Mouse (Mus musculus): ENCODE measurements around the gene Cntn1. TPM values are rescaled to one million over a fixed set of nuclear protein-coding genes. Genes with fewer than 3 reads are reported as not detected.

Gene Cntn1
- total RNA-seq (2014; rRNA removed) (187 and 192 TPM in 2 replicates), polyA plus RNA-seq (2015; fragmentation: Nextera tagmentation; extraction: Ambion mirVana) (83.8 and 112 TPM in 2 replicates)

- Histone ChIP-seq H3K27ac (ENCODE audit: low read depth, low read length) (peak within 1 kb of the TSS; percentile 92), H3K9ac (peak within 1 kb of the TSS; percentile 83), H3K9me3 (ENCODE audit: low read length) (no peaks in the 10 kb centered on the region), H3K4me2 (ENCODE audit: low read depth) (peak within 1 kb of the TSS; percentile 84), H3K4me3 (ENCODE audit: low read depth, low read length) (peak within 1 kb of the TSS; percentile 74), H3K4me1 (ENCODE audit: insufficient read depth) (no peaks in the 10 kb centered on the region), H3K36me3 (ENCODE audit: insufficient read depth) (no peaks in the 10 kb centered on the region), H3K27me3 (ENCODE audit: insufficient read depth, low read length) (no peaks in the 10 kb centered on the region)
- DNase-seq (peak; percentile 94), ATAC-seq (peak; percentile 98)
- no peak; the same call in 1 of the 2 replicates for TF ChIP-seq CTCF (IDR thresholded peaks at IDR 0.05; ENCODE audit: low read depth)
- under 1% methylated on average over 16 of the region's 17 CpGs for WGBS
These were observed at the start of gene Cntn1 for GRCm38 (mm10) chr15:92050996-92051352. Cntn1 (plus strand) TSS chr15:92051165.

GRCm38 (mm10) chr15:92001431-92001830 is 49.5 kb upstream of the Cntn1 start:
- no peak for TF ChIP-seq CTCF (IDR thresholded peaks at IDR 0.05; ENCODE audit: low read depth)
- Histone ChIP-seq H3K4me1 (ENCODE audit: insufficient read depth) (no peaks in the 10 kb centered on the region), H3K27ac (ENCODE audit: low read depth, low read length) (no peak overlapping the region), H3K9ac (no peak overlapping the region), H3K9me3 (ENCODE audit: low read length) (no peaks in the 10 kb centered on the region), H3K36me3 (ENCODE audit: insufficient read depth) (no peaks in the 10 kb centered on the region), H3K4me3 (ENCODE audit: low read depth, low read length) (no peak overlapping the region), H3K27me3 (ENCODE audit: insufficient read depth, low read length) (no peaks in the 10 kb centered on the region), H3K4me2 (ENCODE audit: low read depth) (no peak overlapping the region)
- WGBS: 87% methylated on average over 3 of the region's 3 CpGs
- ATAC-seq (no peak), DNase-seq (no peak)

GRCm38 (mm10) chr15:92012165-92013083 is 38.5 kb upstream of the Cntn1 start:
- no peak overlapping the region for H3K27ac ChIP-seq (ENCODE audit: low read depth, low read length)
- H3K4me3 ChIP-seq (ENCODE audit: low read depth, low read length): no peak overlapping the region
- no peaks in the 10 kb centered on the region for H3K27me3 ChIP-seq (ENCODE audit: insufficient read depth, low read length)
- ATAC-seq (no peak), DNase-seq (no peak)
- no peaks in the 10 kb centered on the region for H3K9me3 ChIP-seq (ENCODE audit: low read length)
- no peaks in the 10 kb centered on the region for H3K4me1 ChIP-seq (ENCODE audit: insufficient read depth)
- no peak for TF ChIP-seq CTCF (IDR thresholded peaks at IDR 0.05; ENCODE audit: low read depth)
- H3K9ac ChIP-seq: no peak overlapping the region
- no peak overlapping the region for H3K4me2 ChIP-seq (ENCODE audit: low read depth)
- H3K36me3 ChIP-seq (ENCODE audit: insufficient read depth): no peaks in the 10 kb centered on the region
- 89% methylated on average over 8 of the region's 8 CpGs for WGBS

- no peak for TF ChIP-seq CTCF (IDR thresholded peaks at IDR 0.05; ENCODE audit: low read depth)
These were observed 16.9 kb upstream of the Cntn1 start for GRCm38 (mm10) chr15:92034111-92034510.

GRCm38 (mm10) chr15:92042538-92042937 is 8.4 kb upstream of the Cntn1 start:
- no peak overlapping the region for H3K9ac ChIP-seq
- ATAC-seq (no peak), DNase-seq (no peak)
- H3K36me3 ChIP-seq (ENCODE audit: insufficient read depth): no peaks in the 10 kb centered on the region
- H3K9me3 ChIP-seq (ENCODE audit: low read length): no peaks in the 10 kb centered on the region
- H3K27me3 ChIP-seq (ENCODE audit: insufficient read depth, low read length): no peaks in the 10 kb centered on the region
- H3K27ac ChIP-seq (ENCODE audit: low read depth, low read length): no peak overlapping the region
- WGBS: 68% methylated on average over 5 of the region's 5 CpGs
- no peak overlapping the region for H3K4me3 ChIP-seq (ENCODE audit: low read depth, low read length)
- H3K4me1 ChIP-seq (ENCODE audit: insufficient read depth): no peaks in the 10 kb centered on the region
- TF ChIP-seq CTCF (IDR thresholded peaks at IDR 0.05; ENCODE audit: low read depth): no peak
- H3K4me2 ChIP-seq (ENCODE audit: low read depth): no peak overlapping the region

More at GRCm38 (mm10) chr15:92034111-92034510, 16.9 kb upstream of the Cntn1 start:
- DNase-seq (no peak), ATAC-seq (no peak)
- H3K27me3 ChIP-seq (ENCODE audit: insufficient read depth, low read length): no peaks in the 10 kb centered on the region
- no peak overlapping the region for H3K4me3 ChIP-seq (ENCODE audit: low read depth, low read length)
- H3K36me3 ChIP-seq (ENCODE audit: insufficient read depth): no peaks in the 10 kb centered on the region
- WGBS: 92% methylated on average over 1 of the region's 1 CpGs
- H3K4me1 ChIP-seq (ENCODE audit: insufficient read depth): no peaks in the 10 kb centered on the region
- no peak overlapping the region for H3K27ac ChIP-seq (ENCODE audit: low read depth, low read length)
- H3K9me3 ChIP-seq (ENCODE audit: low read length): no peaks in the 10 kb centered on the region
- no peak overlapping the region for H3K9ac ChIP-seq
- no peak overlapping the region for H3K4me2 ChIP-seq (ENCODE audit: low read depth)

GRCm38 (mm10) chr15:92046042-92046441 is 4.9 kb upstream of the Cntn1 start:
- no peak for DNase-seq
- WGBS: 82% methylated on average over 8 of the region's 8 CpGs

GRCm38 (mm10) chr15:92048031-92048430 is 2.9 kb upstream of the Cntn1 start:
- TF ChIP-seq CTCF (IDR thresholded peaks at IDR 0.05; ENCODE audit: low read depth): no peak
- DNase-seq: no peak
- WGBS: 75% methylated on average over 4 of the region's 4 CpGs

More at GRCm38 (mm10) chr15:92046042-92046441, 4.9 kb upstream of the Cntn1 start:
- ATAC-seq: no peak
- H3K4me2 ChIP-seq (ENCODE audit: low read depth): no peak overlapping the region
- H3K9me3 ChIP-seq (ENCODE audit: low read length): no peaks in the 10 kb centered on the region
- no peaks in the 10 kb centered on the region for H3K27me3 ChIP-seq (ENCODE audit: insufficient read depth, low read length)
- no peaks in the 10 kb centered on the region for H3K4me1 ChIP-seq (ENCODE audit: insufficient read depth)
- H3K9ac ChIP-seq: no peak overlapping the region
- H3K4me3 ChIP-seq (ENCODE audit: low read depth, low read length): no peak overlapping the region
- H3K27ac ChIP-seq (ENCODE audit: low read depth, low read length): no peak overlapping the region
- no peaks in the 10 kb centered on the region for H3K36me3 ChIP-seq (ENCODE audit: insufficient read depth)
- no peak for TF ChIP-seq CTCF (IDR thresholded peaks at IDR 0.05; ENCODE audit: low read depth)

More at GRCm38 (mm10) chr15:92048031-92048430, 2.9 kb upstream of the Cntn1 start:
- Histone ChIP-seq H3K27me3 (ENCODE audit: insufficient read depth, low read length) (no peaks in the 10 kb centered on the region), H3K27ac (ENCODE audit: low read depth, low read length) (no peak overlapping the region), H3K9ac (no peak overlapping the region), H3K4me3 (ENCODE audit: low read depth, low read length) (no peak overlapping the region), H3K4me2 (ENCODE audit: low read depth) (no peak overlapping the region), H3K9me3 (ENCODE audit: low read length) (no peaks in the 10 kb centered on the region), H3K4me1 (ENCODE audit: insufficient read depth) (no peaks in the 10 kb centered on the region), H3K36me3 (ENCODE audit: insufficient read depth) (no peaks in the 10 kb centered on the region)
- ATAC-seq: no peak
